Mouse (Mus musculus) cortical plate, adult 2 months (tissue): ENCODE data around the gene Wdr90.

Experiments
- CTCF ChIP-seq: fragments of 200-500 bp; IDR thresholded peaks from 2 replicates; pipeline ENCODE4 v1.5.1; 2011; ENCODE audit warnings: mild to moderate bottlenecking, control low read depth, low read length; ENCODE audit not compliant: insufficient read depth; ENCODE audit errors: extremely low read depth
- POLR2A ChIP-seq: fragments of 200-500 bp; IDR thresholded peaks from 2 replicates; pipeline ENCODE4 v1.6.1; 2011; ENCODE audit warnings: mild to moderate bottlenecking, low read length, control low read depth; ENCODE audit not compliant: insufficient read depth; ENCODE audit errors: extremely low read depth

- no peak for TF ChIP-seq CTCF
- TF ChIP-seq POLR2A = no peak
Observed at GRCm38 (mm10) chr17:25869498-25869897, 8.2 kb upstream of the Wdr90 start.
